Mouse (Mus musculus) kidney, embryonic 16.5 days (tissue): ENCODE results near the gene Ampd1. TPM values are rescaled to one million over a fixed set of nuclear protein-coding genes. Genes with fewer than 3 reads are reported as not detected.

ENCODE experiments used
- ATAC-seq: fragments of 200-750 bp; cut with Nextera tagmentation; 2 replicates; pipeline ENCODE4 v1.8.0; 2017; ENCODE audit warnings: moderate TSS enrichment; ENCODE audit not compliant: low FRiP score, low TSS enrichment
- H3K27ac ChIP-seq: fragments of 300-500 bp; sonication (generic); 2 replicates; pipeline ENCODE4 v1.5.1; 2014; ENCODE audit warnings: low read length
- H3K27me3 ChIP-seq: fragments of 300-500 bp; sonication (generic); 2 replicates; pipeline ENCODE4 v1.6.1; 2014; ENCODE audit warnings: low read length, control low read depth, mixed read lengths; ENCODE audit not compliant: insufficient read depth
- H3K36me3 ChIP-seq: fragments of 300-500 bp; sonication (generic); 2 replicates; pipeline ENCODE4 v1.6.1; 2014; ENCODE audit warnings: low read length, control low read depth, mixed read lengths; ENCODE audit not compliant: insufficient read depth
- H3K4me1 ChIP-seq: fragments of 300-500 bp; sonication (generic); 2 replicates; pipeline ENCODE4 v1.6.1; 2014; ENCODE audit warnings: low read length, control low read depth, mixed read lengths; ENCODE audit not compliant: insufficient read depth
- H3K4me2 ChIP-seq: fragments of 300-500 bp; sonication (generic); replicated peaks from 2 replicates; pipeline ENCODE4 v1.6.1; 2014; ENCODE audit warnings: low read depth, low read length
- H3K4me3 ChIP-seq: fragments of 300-500 bp; sonication (generic); 2 replicates; pipeline ENCODE4 v1.5.1; 2014; ENCODE audit warnings: mild to moderate bottlenecking, low read length
- H3K9ac ChIP-seq: fragments of 300-500 bp; sonication (generic); replicated peaks from 2 replicates; pipeline ENCODE4 v1.6.1; 2014; ENCODE audit warnings: low read length
- H3K9me3 ChIP-seq: fragments of 300-500 bp; sonication (generic); 2 replicates; pipeline ENCODE4 v1.6.1; 2016; ENCODE audit warnings: low read length, control low read depth
- WGBS: fragments of 180-500 bp; shearing (Covaris S2); extraction: QIAGEN DNeasy Blood & Tissue Kit; methylation state at CpG from one replicate; pipeline ENCODE4 v1.1.7; 2014; 5-methylcytosine and 5-hydroxymethylcytosine counted together
- polyA plus RNA-seq: library from polyadenylated mRNA; unstranded; fragments of >200 nt; fragmentation: Nextera tagmentation; extraction: Ambion mirVana; gene quantifications from 2 replicates; pipeline ENCODE4 v1.2.1, GENCODE M21; 2015

Gene Ampd1
- polyA plus RNA-seq, 1 experiment from 2014 or later: 0.69 TPM

DNA sequence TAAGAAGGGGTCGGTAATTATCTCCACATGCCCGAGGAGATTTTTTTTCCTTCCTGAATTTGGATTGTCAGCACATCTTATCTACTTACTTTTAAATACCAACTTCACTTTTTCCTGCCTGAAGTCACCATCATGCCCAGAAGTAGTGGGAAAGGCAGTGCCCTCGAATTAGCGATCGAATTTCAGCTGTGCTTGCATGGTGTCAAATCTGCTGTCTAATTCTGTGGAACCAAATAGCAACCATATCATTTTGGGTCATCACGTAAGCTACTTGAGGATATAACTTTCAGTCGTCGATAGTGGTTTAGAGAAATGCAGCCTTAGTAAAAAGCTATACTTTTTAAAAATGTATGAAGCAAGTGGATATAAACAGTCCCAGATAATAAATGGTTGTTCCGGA is 2.7 kb downstream of the Ampd1 start:
- Histone ChIP-seq H3K4me1 (no peaks in the 10 kb centered on the region), H3K4me3 (no peak overlapping the region), H3K9me3 (no peaks in the 10 kb centered on the region), H3K36me3 (no peaks in the 10 kb centered on the region), H3K27me3 (no peaks in the 10 kb centered on the region), H3K27ac (no peak overlapping the region), H3K9ac (no peak overlapping the region), H3K4me2 (no peak overlapping the region)
- no peak for ATAC-seq
- WGBS: 85% methylated on average over 9 of the region's 9 CpGs

DNA sequence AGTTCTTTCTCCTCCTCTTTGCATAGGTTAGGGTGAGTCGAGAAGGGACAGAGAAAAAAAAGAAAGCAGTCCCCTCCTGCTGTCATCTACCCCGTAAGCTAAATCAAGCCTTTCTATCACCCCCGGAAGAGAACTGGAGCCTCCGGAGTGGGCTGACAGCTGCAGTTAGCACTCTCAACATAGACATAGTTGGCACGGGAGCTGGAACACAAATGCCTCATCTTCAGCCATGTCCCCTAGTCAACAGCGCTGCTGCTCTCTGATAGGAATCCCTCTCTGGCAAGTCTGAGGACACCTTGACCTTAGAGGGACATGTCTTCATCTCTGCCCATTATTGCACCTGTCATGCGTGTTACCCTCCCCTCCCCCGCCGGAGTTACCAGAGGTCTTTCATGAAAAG is 5.5 kb downstream of the Ampd1 start:
- 94% methylated on average over 8 of the region's 9 CpGs for WGBS
- H3K4me3 ChIP-seq: no peak overlapping the region
- no peaks in the 10 kb centered on the region for H3K27me3 ChIP-seq
- no peaks in the 10 kb centered on the region for H3K4me1 ChIP-seq
- H3K9me3 ChIP-seq: no peaks in the 10 kb centered on the region
- H3K36me3 ChIP-seq: no peaks in the 10 kb centered on the region
- no peak overlapping the region for H3K9ac ChIP-seq
- no peak for ATAC-seq
- no peak overlapping the region for H3K27ac ChIP-seq
- no peak overlapping the region for H3K4me2 ChIP-seq

DNA sequence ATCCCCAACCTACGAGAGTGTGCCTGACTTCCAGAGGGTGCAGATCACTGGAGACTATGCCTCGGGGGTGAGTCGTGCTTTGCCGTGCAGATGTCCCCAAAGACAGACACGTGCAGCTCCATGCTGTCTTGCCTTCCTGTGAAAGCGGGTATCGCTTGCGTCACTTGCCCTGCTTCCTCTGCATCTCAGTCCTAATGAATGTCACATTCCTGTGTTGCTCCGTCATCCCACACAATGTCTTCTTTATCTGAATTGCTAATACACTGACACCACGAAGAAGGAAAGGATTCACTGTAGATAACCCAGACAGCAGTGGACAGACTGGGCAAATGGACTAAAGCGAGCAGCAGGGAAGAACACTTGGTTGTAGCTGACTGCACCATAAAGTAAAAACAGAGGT is 7.2 kb downstream of the Ampd1 start:
- H3K4me2 ChIP-seq: no peak overlapping the region
- H3K9ac ChIP-seq: no peak overlapping the region
- H3K27ac ChIP-seq: no peak overlapping the region
- no peaks in the 10 kb centered on the region for H3K36me3 ChIP-seq
- no peaks in the 10 kb centered on the region for H3K9me3 ChIP-seq
- no peaks in the 10 kb centered on the region for H3K4me1 ChIP-seq
- no peak overlapping the region for H3K4me3 ChIP-seq
- no peaks in the 10 kb centered on the region for H3K27me3 ChIP-seq
- WGBS: 76% methylated on average over 11 of the region's 11 CpGs
- no peak for ATAC-seq

DNA sequence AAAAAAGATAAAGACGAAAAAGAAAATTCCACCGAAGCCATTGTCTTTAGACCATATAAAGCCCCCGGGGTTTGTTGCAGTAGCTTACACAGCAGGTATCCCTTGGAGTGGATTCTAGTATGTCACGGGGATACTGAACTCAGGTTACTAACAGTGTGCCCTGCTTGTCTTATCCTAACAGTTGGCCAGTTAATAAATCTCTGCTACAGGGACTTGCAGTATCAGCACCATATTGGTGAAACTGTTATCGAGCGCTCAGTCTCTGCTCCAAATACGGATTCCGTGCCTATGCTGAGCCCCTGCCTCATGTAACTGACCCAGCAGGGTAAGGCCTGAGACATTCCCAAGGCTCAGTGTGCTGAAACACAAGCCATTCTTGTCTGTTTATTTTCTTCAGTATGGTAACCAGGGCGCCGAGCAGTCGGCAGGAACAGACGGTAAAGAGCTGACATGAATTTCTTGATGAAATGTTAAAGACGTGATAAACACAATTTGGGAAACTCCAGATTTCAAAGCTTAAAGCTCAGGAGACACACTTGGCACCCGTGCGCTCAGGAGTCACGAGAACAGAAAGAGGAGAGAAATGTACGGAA is 8.1 kb downstream of the Ampd1 start:
- Histone ChIP-seq H3K36me3 (no peaks in the 10 kb centered on the region), H3K9me3 (no peaks in the 10 kb centered on the region), H3K4me3 (no peak overlapping the region), H3K27me3 (no peaks in the 10 kb centered on the region), H3K9ac (no peak overlapping the region), H3K4me2 (no peak overlapping the region), H3K4me1 (no peaks in the 10 kb centered on the region), H3K27ac (no peak overlapping the region)
- 77% methylated on average over 17 of the region's 17 CpGs for WGBS
- ATAC-seq: no peak

DNA sequence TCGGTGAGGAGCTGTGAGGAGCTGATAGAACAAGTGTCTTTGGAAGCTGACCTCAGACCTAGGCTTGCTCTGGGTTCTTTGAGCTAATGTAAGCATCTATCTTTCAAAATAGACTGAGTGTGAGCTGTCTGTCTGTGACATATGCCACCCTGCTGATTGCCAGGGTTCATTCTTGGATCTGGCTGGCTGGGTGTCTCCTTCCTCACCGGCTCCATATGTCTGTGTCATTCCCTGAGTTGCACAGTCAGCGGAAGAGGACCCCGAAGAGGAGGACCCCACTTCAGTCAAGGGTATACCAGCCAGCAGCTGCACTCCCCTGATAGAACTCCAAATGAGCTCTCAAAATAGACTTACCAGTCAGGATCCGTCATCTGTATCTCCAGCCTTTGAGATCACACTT is 8.9 kb downstream of the Ampd1 start:
- 93% methylated on average over 5 of the region's 5 CpGs for WGBS

DNA sequence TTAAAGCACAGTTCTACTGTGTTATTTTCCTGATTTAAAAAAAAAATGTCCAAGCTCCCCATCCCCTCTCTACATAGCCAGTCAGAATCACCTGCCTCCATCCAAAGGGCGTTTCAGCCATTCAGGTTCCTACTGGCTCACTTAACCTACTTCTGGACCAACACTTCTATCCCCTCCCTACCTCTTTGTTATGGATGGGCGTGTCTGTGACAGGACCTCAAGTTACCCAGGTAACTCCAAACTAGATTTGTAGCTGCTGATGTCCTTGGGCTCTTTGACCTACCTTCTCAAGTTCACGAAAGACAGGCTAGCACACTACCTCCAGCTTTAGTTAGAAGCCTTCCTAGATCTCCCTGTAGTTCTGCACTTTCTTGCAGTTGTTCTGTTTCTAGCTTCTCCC is 12.2 kb downstream of the Ampd1 start:
- 79% methylated on average over 3 of the region's 3 CpGs for WGBS
- no peaks in the 10 kb centered on the region for H3K4me1 ChIP-seq
- no peaks in the 10 kb centered on the region for H3K9me3 ChIP-seq
- H3K4me2 ChIP-seq: no peak overlapping the region
- H3K4me3 ChIP-seq: no peak overlapping the region
- ATAC-seq: no peak
- no peaks in the 10 kb centered on the region for H3K36me3 ChIP-seq
- no peak overlapping the region for H3K27ac ChIP-seq
- H3K9ac ChIP-seq: no peak overlapping the region
- no peaks in the 10 kb centered on the region for H3K27me3 ChIP-seq

More for the DNA sequence above, 8.9 kb downstream of the Ampd1 start:
- Histone ChIP-seq H3K9ac (no peak overlapping the region), H3K4me3 (no peak overlapping the region), H3K4me1 (no peaks in the 10 kb centered on the region), H3K4me2 (no peak overlapping the region), H3K27ac (no peak overlapping the region), H3K27me3 (no peaks in the 10 kb centered on the region), H3K36me3 (no peaks in the 10 kb centered on the region), H3K9me3 (no peaks in the 10 kb centered on the region)
- ATAC-seq: no peak

DNA sequence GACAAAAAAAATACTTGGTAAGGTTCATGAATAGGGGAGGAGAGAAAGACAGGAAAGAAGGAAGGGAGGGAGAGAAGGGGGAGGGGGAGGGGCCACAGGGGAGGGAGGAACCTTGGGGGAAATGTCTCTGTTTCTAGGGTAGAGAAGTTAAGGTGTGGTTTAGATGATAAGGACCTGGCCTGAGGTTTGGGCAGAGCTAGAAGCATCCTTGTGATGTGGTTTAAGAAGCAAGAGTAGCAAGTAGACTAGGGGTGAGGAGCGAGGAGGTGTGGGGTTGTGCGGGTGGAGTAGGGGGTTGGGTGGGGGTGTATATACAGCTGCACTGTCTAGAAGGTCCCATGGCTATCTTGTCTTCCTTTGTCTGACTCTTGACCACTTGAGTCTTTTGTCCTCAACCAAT is 17.9 kb downstream of the Ampd1 start:
- Histone ChIP-seq H3K9ac (no peak overlapping the region), H3K4me3 (no peak overlapping the region), H3K4me2 (no peak overlapping the region), H3K36me3 (no peaks in the 10 kb centered on the region), H3K9me3 (no peaks in the 10 kb centered on the region), H3K27me3 (no peaks in the 10 kb centered on the region), H3K4me1 (no peaks in the 10 kb centered on the region), H3K27ac (no peak overlapping the region)
- 92% methylated on average over 2 of the region's 2 CpGs for WGBS
- no peak for ATAC-seq

DNA sequence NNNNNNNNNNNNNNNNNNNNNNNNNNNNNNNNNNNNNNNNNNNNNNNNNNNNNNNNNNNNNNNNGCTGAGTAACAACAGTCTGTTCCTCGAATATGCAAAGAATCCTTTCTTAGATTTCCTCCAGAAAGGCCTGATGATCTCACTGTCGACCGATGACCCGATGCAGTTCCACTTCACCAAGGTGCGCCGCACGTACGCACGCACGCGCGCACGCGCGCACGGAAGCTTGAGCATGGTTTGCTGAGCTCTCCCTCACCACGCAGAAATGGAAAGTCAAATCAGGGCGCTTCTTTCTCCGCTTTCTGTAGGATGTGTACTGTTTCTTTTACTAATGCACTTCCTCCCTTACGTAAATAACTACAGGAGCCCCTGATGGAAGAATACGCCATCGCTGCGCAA is 24.8 kb downstream of the Ampd1 start:
- 77% methylated on average over 23 of the region's 23 CpGs for WGBS
- Histone ChIP-seq H3K4me2 (no peak overlapping the region), H3K27ac (no peak overlapping the region), H3K4me1 (peaks cover 8% of the 10 kb centered on the region), H3K36me3 (no peaks in the 10 kb centered on the region), H3K4me3 (no peak overlapping the region), H3K9me3 (no peaks in the 10 kb centered on the region), H3K9ac (no peak overlapping the region), H3K27me3 (peaks cover 2% of the 10 kb centered on the region; the same call in 1 of the 2 replicates)
- no peak for ATAC-seq

DNA sequence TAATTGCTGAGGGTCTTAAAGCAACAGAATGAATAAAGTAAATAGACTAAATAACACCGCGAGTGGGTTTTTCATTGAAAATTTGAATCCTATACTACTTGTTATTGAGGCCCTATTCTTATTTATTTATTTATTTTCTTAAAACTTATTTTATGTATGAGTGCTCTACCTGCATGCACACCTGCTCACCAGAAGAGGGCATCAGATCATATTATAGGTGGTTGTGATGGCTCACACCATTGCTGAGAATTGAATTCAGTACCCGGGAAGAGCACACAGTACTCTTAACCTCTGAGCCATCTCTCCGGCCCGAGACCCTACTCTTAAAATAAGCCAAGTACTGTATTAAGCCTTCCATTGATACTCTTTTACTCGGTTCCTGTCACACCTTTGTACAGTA is 25.9 kb downstream of the Ampd1 start:
- no peaks in the 10 kb centered on the region for H3K9me3 ChIP-seq
- H3K4me2 ChIP-seq: no peak overlapping the region
- H3K4me1 ChIP-seq: peaks cover 8% of the 10 kb centered on the region
- ATAC-seq: no peak
- WGBS: 85% methylated on average over 6 of the region's 6 CpGs
- peaks cover 2% of the 10 kb centered on the region; the same call in 1 of the 2 replicates for H3K27me3 ChIP-seq
- no peak overlapping the region for H3K4me3 ChIP-seq
- no peaks in the 10 kb centered on the region for H3K36me3 ChIP-seq
- no peak overlapping the region for H3K27ac ChIP-seq
- H3K9ac ChIP-seq: no peak overlapping the region

DNA sequence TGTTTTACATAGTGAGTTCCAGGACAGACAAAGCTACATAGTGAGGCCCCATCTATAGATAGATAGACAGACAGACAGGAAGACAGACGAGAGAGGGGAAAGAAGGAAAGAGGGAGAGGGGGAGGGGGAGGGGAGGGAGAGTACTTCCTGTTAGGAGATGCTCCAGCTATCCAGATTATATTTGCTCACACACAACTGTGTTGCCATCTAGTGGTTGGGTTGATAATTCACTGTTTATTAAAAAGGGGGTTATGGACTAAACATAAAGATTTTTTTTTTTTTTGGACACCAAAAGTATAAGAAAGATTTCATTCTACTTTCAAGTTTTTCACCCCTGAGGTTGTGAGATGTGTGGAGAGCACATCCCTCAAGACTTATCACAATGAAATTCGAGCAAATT is 26.9 kb downstream of the Ampd1 start:
- Histone ChIP-seq H3K9ac (no peak overlapping the region), H3K4me1 (peaks cover 8% of the 10 kb centered on the region), H3K4me3 (no peak overlapping the region), H3K4me2 (no peak overlapping the region), H3K27ac (no peak overlapping the region), H3K27me3 (peaks cover 2% of the 10 kb centered on the region; the same call in 1 of the 2 replicates), H3K9me3 (no peaks in the 10 kb centered on the region), H3K36me3 (no peaks in the 10 kb centered on the region)
- no peak for ATAC-seq
- 58% methylated on average over 2 of the region's 2 CpGs for WGBS
